Mouse (Mus musculus) E14TG2a.4 (cell line): Measurements from ENCODE around the gene Cnot8.

Source experiments
- H3K27me3 ChIP-seq: 2 replicates; pipeline ENCODE4 v1.6.1; 2014; ENCODE audit warnings: low read length, control low read depth; ENCODE audit not compliant: insufficient read depth
- H3K36me3 ChIP-seq: 2 replicates; pipeline ENCODE4 v1.6.1; 2014; ENCODE audit warnings: low read length, control low read depth; ENCODE audit not compliant: insufficient read depth
- H3K4me1 ChIP-seq: replicated peaks from 2 replicates; pipeline ENCODE4 v1.6.1; 2014; ENCODE audit warnings: low read depth, low read length, control low read depth
- H3K4me3 ChIP-seq: replicated peaks from 2 replicates; pipeline ENCODE4 v1.5.1; 2014; ENCODE audit warnings: mild to moderate bottlenecking, low read length
- H3K9me3 ChIP-seq: 2 replicates; pipeline ENCODE4 v1.6.1; 2014; ENCODE audit warnings: low read length, control low read depth
- CTCF ChIP-seq: conservative IDR thresholded peaks from 2 replicates; pipeline ENCODE4 v1.5.1; 2014; ENCODE audit warnings: low read length
- NANOG ChIP-seq: IDR thresholded peaks from 2 replicates; pipeline ENCODE4 v1.6.1; 2014; ENCODE audit warnings: borderline replicate concordance, low read length, mixed read lengths
- POU5F1 ChIP-seq: IDR thresholded peaks from 2 replicates; pipeline ENCODE4 v1.6.1; 2014; ENCODE audit warnings: low read length, borderline replicate concordance

The Cnot8 gene

DNA sequence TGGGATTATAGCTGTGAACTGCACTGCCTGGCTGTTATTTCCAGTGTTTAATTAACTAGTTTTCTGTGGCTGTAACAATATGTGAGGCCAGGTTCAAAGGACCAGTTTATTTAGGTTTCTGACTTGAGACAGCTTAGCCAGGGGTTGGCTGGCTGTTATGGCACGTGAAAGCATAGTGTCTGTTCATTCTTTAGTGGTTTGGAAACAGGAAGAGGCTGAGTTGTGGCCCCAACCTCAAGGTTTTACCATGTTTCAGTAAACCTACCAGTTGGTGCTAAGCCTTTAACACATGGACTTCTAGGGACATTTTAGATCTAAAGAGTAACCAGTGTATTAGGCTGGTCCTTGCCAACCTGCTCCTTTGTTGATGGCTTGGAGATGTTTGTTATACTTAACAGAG lies 12.6 kb downstream of the Cnot8 start:
- TF ChIP-seq POU5F1 (no peak), CTCF (no peak), NANOG (no peak)
- peaks cover 92% of the 10 kb centered on the region for H3K36me3 ChIP-seq
- no peaks in the 10 kb centered on the region for H3K27me3 ChIP-seq
- no peaks in the 10 kb centered on the region for H3K9me3 ChIP-seq
- no peak overlapping the region for H3K4me3 ChIP-seq
- H3K4me1 ChIP-seq = peaks cover 37% of the 10 kb centered on the region

DNA sequence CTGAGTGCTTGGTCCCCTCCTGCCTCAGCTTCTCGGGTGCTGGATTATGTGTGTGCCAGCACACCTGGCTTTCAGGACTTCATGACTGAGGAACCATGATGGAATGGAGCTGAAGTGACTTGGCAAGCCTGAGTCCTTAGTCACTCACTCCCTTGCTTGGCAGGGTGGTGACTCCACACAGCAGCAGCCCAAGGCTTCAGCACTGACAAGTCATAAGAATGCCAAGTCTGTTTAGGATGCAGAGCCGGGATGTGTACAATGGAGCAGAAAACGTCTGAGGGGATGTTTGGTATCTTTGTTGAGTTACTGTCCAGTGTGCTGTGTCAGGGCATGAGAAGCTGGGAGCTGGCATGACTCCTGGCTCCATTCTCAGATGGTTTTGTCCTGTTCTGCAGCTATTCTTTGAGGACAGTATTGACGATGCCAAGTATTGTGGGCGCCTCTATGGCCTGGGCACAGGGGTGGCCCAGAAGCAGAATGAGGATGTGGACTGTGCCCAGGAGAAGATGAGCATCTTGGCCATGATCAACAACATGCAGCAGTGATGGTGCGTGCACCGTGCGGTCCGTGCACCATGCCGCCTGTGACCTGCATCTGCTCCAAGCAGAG lies 13.2 kb downstream of the Cnot8 start:
- Histone ChIP-seq H3K36me3 (peaks cover 92% of the 10 kb centered on the region), H3K27me3 (no peaks in the 10 kb centered on the region), H3K9me3 (no peaks in the 10 kb centered on the region), H3K4me3 (no peak overlapping the region), H3K4me1 (peaks cover 38% of the 10 kb centered on the region)
- TF ChIP-seq NANOG (no peak), POU5F1 (no peak), CTCF (no peak)

- H3K4me3 ChIP-seq = no peak overlapping the region
- peaks cover 42% of the 10 kb centered on the region for H3K4me1 ChIP-seq
- TF ChIP-seq NANOG (no peak), POU5F1 (no peak), CTCF (no peak)
- H3K27me3 ChIP-seq = no peaks in the 10 kb centered on the region
- peaks cover 92% of the 10 kb centered on the region for H3K36me3 ChIP-seq
- H3K9me3 ChIP-seq = no peaks in the 10 kb centered on the region
Measured at GRCm38 (mm10) chr11:58120655-58121054, 16.7 kb downstream of the Cnot8 start.

DNA sequence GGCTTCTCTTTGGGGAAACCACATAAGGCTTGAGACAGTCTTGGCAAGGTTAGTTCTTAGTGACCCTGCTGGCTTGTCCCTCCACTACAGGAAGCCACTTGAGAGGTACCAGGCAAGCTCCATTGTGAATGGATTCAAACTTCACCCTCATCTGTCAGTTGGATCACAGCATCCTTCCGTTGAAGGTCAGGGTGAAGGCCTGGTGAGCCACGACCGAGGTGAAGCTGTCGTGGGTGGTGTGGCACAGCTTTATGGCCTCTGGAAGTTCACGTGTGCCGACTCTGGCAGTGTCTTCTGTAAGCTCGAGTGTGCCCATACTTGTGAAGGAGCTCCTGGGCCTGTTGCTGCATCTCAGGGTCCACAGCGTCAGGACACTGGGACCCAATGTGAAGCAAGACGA lies 17.4 kb downstream of the Cnot8 start:
- Histone ChIP-seq H3K4me3 (no peak overlapping the region), H3K4me1 (peaks cover 48% of the 10 kb centered on the region), H3K27me3 (no peaks in the 10 kb centered on the region), H3K36me3 (peaks cover 92% of the 10 kb centered on the region), H3K9me3 (no peaks in the 10 kb centered on the region)
- TF ChIP-seq NANOG (no peak), CTCF (no peak)

GRCm38 (mm10) chr11:58123711-58124110 lies 19.8 kb downstream of the Cnot8 start:
- peaks cover 33% of the 10 kb centered on the region for H3K4me1 ChIP-seq
- TF ChIP-seq POU5F1 = no peak
- TF ChIP-seq CTCF = no peak
- no peak for TF ChIP-seq NANOG
- H3K9me3 ChIP-seq = no peaks in the 10 kb centered on the region
- H3K27me3 ChIP-seq = no peaks in the 10 kb centered on the region
- peaks cover 92% of the 10 kb centered on the region for H3K36me3 ChIP-seq
- H3K4me3 ChIP-seq = no peak overlapping the region

DNA sequence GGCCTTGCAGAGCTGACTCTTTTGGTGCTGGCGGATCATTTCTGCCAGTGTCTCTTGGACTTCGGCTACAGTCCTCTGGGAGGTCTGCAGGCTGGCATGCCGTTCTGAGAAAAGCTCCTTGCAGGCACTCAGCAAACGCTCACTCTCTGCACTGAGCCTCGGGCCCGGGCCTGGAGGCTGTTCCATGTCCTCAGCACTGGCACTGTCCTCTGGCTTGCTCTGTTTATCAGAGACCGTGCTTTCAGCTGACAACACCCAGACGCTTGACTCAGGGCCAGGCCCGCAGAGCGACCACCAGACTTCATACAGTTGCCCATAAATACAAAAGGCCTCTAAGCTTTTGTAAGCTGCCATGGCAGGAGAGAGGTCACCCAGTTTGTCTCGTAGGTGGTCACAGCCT lies 21.1 kb downstream of the Cnot8 start:
- Histone ChIP-seq H3K36me3 (peaks cover 98% of the 10 kb centered on the region), H3K9me3 (no peaks in the 10 kb centered on the region), H3K4me1 (peaks cover 27% of the 10 kb centered on the region), H3K27me3 (no peaks in the 10 kb centered on the region), H3K4me3 (no peak overlapping the region)
- TF ChIP-seq NANOG = no peak
- no peak for TF ChIP-seq POU5F1
- TF ChIP-seq CTCF = no peak

DNA sequence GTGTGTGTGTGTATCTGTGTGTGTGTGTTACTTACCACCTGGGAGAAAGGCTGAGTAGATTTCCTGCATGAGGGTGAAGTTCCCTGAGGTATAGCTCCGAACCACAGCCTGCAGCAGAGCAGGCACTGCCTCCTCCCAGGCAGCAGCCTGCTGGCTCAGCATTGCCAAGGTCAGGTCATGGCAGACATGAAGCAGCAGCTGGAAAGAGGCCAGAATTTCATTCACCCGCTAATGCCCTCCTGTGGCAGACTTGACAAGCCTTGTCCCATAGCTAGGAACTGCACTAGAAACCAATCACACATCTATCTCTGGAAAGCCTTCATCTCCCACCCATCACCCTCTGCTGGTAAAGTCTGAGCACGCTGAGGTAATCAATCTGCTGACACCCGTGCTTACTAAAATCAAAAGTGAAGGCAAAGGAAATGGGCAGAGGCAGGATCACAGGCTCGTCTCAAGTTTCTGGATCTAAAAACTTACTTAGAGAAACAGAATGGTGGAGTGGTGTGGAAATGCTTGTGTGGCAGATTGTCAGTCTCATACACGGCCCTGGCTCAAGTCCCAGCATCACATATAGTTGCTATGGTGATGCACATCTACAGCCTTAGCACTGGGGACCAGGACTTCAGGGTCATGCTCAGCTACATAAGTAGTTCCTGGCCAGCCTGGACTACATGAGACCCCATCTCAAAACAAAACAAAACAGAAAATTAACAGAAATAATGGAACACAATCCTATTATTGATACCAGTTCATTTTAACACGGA lies 22.6 kb downstream of the Cnot8 start:
- no peak for TF ChIP-seq NANOG
- TF ChIP-seq CTCF = no peak
- no peak for TF ChIP-seq POU5F1
- Histone ChIP-seq H3K36me3 (peaks cover 98% of the 10 kb centered on the region), H3K27me3 (no peaks in the 10 kb centered on the region), H3K9me3 (no peaks in the 10 kb centered on the region), H3K4me3 (no peak overlapping the region), H3K4me1 (peaks cover 12% of the 10 kb centered on the region)

GRCm38 (mm10) chr11:58127544-58127943 lies 23.6 kb downstream of the Cnot8 start:
- TF ChIP-seq NANOG (no peak), POU5F1 (no peak), CTCF (no peak)
- Histone ChIP-seq H3K36me3 (peaks cover 100% of the 10 kb centered on the region), H3K27me3 (no peaks in the 10 kb centered on the region)

GRCm38 (mm10) chr11:58129302-58129843 lies 25.4 kb downstream of the Cnot8 start:
- no peaks in the 10 kb centered on the region for H3K27me3 ChIP-seq
- TF ChIP-seq CTCF (no peak), NANOG (no peak), POU5F1 (no peak)
- H3K36me3 ChIP-seq = peaks cover 100% of the 10 kb centered on the region
- no peak overlapping the region for H3K4me3 ChIP-seq
- no peaks in the 10 kb centered on the region for H3K9me3 ChIP-seq
- H3K4me1 ChIP-seq = peaks cover 11% of the 10 kb centered on the region

More at GRCm38 (mm10) chr11:58127544-58127943, 23.6 kb downstream of the Cnot8 start:
- Histone ChIP-seq H3K4me1 (peaks cover 11% of the 10 kb centered on the region), H3K9me3 (no peaks in the 10 kb centered on the region), H3K4me3 (no peak overlapping the region)
